Mouse (Mus musculus) limb, embryonic 15.5 days (tissue): ENCODE results near the gene Sik3. TPM values are rescaled to one million over a fixed set of nuclear protein-coding genes. Genes with fewer than 3 reads are reported as not detected.

Source experiments
- ATAC-seq: fragments of 200-750 bp; cut with Nextera tagmentation; 2 replicates; pipeline ENCODE4 v1.8.0; 2017; ENCODE audit warnings: low read depth, moderate TSS enrichment; ENCODE audit not compliant: insufficient number of reproducible peaks, low FRiP score, low TSS enrichment
- H3K27ac ChIP-seq: fragments of 300-500 bp; sonication (generic); 2 replicates; pipeline ENCODE4 v1.5.1; 2015; ENCODE audit warnings: moderate library complexity, mild to moderate bottlenecking, inconsistent platforms
- H3K27me3 ChIP-seq: fragments of 300-500 bp; sonication (generic); 2 replicates; pipeline ENCODE4 v1.6.1; 2015; ENCODE audit warnings: inconsistent platforms
- H3K36me3 ChIP-seq: fragments of 300-500 bp; sonication (generic); 2 replicates; pipeline ENCODE4 v1.6.1; 2015; ENCODE audit warnings: inconsistent platforms
- H3K4me1 ChIP-seq: fragments of 300-500 bp; sonication (generic); 2 replicates; pipeline ENCODE4 v1.6.1; 2015; ENCODE audit warnings: inconsistent platforms
- H3K4me2 ChIP-seq: fragments of 300-500 bp; sonication (generic); 2 replicates; pipeline ENCODE4 v1.6.1; 2015; ENCODE audit warnings: mild to moderate bottlenecking, inconsistent platforms
- H3K4me3 ChIP-seq: fragments of 300-500 bp; sonication (generic); 2 replicates; pipeline ENCODE4 v1.5.1; 2015; ENCODE audit warnings: mild to moderate bottlenecking, inconsistent platforms
- H3K9ac ChIP-seq: fragments of 300-500 bp; sonication (generic); 2 replicates; pipeline ENCODE4 v1.6.1; 2015; ENCODE audit warnings: inconsistent platforms
- H3K9me3 ChIP-seq: fragments of 300-500 bp; sonication (generic); 2 replicates; pipeline ENCODE4 v1.6.1; 2016; ENCODE audit warnings: inconsistent platforms
- WGBS: fragments of 180-500 bp; shearing (Covaris S2); methylation state at CpG from one replicate; pipeline ENCODE4 v1.1.7; 2015; 5-methylcytosine and 5-hydroxymethylcytosine counted together
- polyA plus RNA-seq: library from polyadenylated mRNA; unstranded; fragments of >200 nt; fragmentation: Nextera tagmentation; extraction: Ambion mirVana; gene quantifications from 2 replicates; pipeline ENCODE4 v1.2.1, GENCODE M21; 2015

Gene Sik3
- polyA plus RNA-seq, 1 experiment from 2014 or later = 11.8 TPM

- Histone ChIP-seq H3K4me1 (peaks cover 7% of the 10 kb centered on the region; the same call in 1 of the 2 replicates), H3K4me3 (no peak overlapping the region), H3K4me2 (no peak overlapping the region), H3K9ac (no peak overlapping the region), H3K27me3 (no peaks in the 10 kb centered on the region), H3K9me3 (no peaks in the 10 kb centered on the region), H3K27ac (peak overlapping the region; percentile 57), H3K36me3 (no peaks in the 10 kb centered on the region)
- WGBS = 51% methylated on average over 9 of the region's 9 CpGs
- no peak for ATAC-seq
Observed at GRCm38 (mm10) chr9:46061696-46062425, 49.2 kb downstream of the Sik3 start.

- no peaks in the 10 kb centered on the region for H3K27me3 ChIP-seq
- H3K27ac ChIP-seq = no peak overlapping the region
- no peak overlapping the region for H3K4me2 ChIP-seq
- H3K9ac ChIP-seq = no peak overlapping the region
- peaks cover 21% of the 10 kb centered on the region for H3K4me1 ChIP-seq
- ATAC-seq = no peak
- WGBS = 87% methylated on average over 7 of the region's 7 CpGs
- H3K36me3 ChIP-seq = no peaks in the 10 kb centered on the region
- no peaks in the 10 kb centered on the region for H3K9me3 ChIP-seq
- no peak overlapping the region for H3K4me3 ChIP-seq
Observed at GRCm38 (mm10) chr9:46064331-46064730, 51.7 kb downstream of the Sik3 start.

GRCm38 (mm10) chr9:46066711-46067110, 54.1 kb downstream of the Sik3 start:
- Histone ChIP-seq H3K4me2 (no peak overlapping the region), H3K9me3 (no peaks in the 10 kb centered on the region), H3K4me1 (peaks cover 31% of the 10 kb centered on the region), H3K36me3 (no peaks in the 10 kb centered on the region), H3K4me3 (no peak overlapping the region), H3K9ac (no peak overlapping the region), H3K27me3 (no peaks in the 10 kb centered on the region), H3K27ac (no peak overlapping the region)
- WGBS = 77% methylated on average over 4 of the region's 4 CpGs
- ATAC-seq = no peak

DNA sequence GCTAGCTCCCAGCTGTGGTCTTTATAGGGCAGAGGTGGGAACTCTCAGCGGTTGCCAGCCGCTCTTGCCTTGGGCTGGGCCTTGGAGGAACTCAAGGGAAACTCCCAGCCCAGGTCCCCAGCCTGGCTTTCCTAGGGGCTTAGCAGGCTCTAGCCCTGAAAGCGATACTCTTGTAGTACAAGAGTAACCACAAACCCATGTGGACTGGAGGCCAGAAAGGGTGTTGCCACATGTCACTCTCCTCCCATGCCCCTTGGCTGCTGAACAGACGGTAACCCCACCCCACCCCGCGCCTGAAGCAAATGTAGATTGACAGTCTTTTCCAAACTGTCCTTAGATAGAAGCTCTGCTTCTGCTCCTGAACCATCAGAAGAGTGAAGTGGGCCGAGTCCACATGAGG, 55.1 kb downstream of the Sik3 start:
- 32% methylated on average over 7 of the region's 7 CpGs for WGBS
- Histone ChIP-seq H3K36me3 (no peaks in the 10 kb centered on the region), H3K4me2 (no peak overlapping the region), H3K4me1 (peaks cover 33% of the 10 kb centered on the region), H3K27me3 (no peaks in the 10 kb centered on the region), H3K4me3 (no peak overlapping the region), H3K9ac (no peak overlapping the region), H3K9me3 (no peaks in the 10 kb centered on the region), H3K27ac (no peak overlapping the region)
- ATAC-seq = peak; percentile 77

GRCm38 (mm10) chr9:46069013-46069412, 56.4 kb downstream of the Sik3 start:
- Histone ChIP-seq H3K36me3 (no peaks in the 10 kb centered on the region), H3K9ac (no peak overlapping the region), H3K4me1 (peaks cover 38% of the 10 kb centered on the region), H3K4me3 (no peak overlapping the region), H3K9me3 (no peaks in the 10 kb centered on the region), H3K27ac (no peak overlapping the region), H3K27me3 (no peaks in the 10 kb centered on the region), H3K4me2 (no peak overlapping the region)
- WGBS = 75% methylated on average over 4 of the region's 4 CpGs
- ATAC-seq = no peak

GRCm38 (mm10) chr9:46072101-46072835, 59.6 kb downstream of the Sik3 start:
- Histone ChIP-seq H3K27ac (no peak overlapping the region), H3K4me3 (no peak overlapping the region), H3K4me2 (no peak overlapping the region), H3K4me1 (peaks cover 30% of the 10 kb centered on the region), H3K9me3 (no peaks in the 10 kb centered on the region), H3K27me3 (no peaks in the 10 kb centered on the region), H3K9ac (no peak overlapping the region), H3K36me3 (no peaks in the 10 kb centered on the region)
- no peak for ATAC-seq
- 57% methylated on average over 9 of the region's 9 CpGs for WGBS

DNA sequence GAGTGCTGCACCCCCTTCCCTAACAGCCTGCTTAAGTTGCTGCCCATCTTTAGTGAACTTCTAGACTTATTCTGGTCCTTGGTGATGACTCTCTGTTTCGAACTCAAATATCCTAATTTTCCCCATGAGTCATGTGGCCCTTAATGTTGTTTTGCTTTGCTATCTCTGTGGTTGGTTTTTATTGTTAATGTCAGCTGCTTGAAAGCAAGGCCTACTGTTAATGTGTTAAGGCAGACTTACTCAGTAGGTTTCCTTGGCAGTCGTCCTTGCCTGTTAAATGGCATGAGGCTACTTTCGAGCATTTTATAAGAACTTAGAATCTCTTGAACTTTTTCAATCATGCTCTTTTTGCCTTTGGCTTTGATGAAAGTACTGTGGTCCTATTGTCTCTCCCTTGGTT, 60.8 kb downstream of the Sik3 start:
- no peak overlapping the region for H3K4me2 ChIP-seq
- no peak overlapping the region for H3K4me3 ChIP-seq
- 46% methylated on average over 3 of the region's 3 CpGs for WGBS
- peaks cover 23% of the 10 kb centered on the region; the same call in 1 of the 2 replicates for H3K4me1 ChIP-seq
- no peaks in the 10 kb centered on the region for H3K27me3 ChIP-seq
- no peak for ATAC-seq
- no peak overlapping the region for H3K9ac ChIP-seq
- H3K27ac ChIP-seq = no peak overlapping the region
- H3K36me3 ChIP-seq = no peaks in the 10 kb centered on the region
- H3K9me3 ChIP-seq = no peaks in the 10 kb centered on the region

- Histone ChIP-seq H3K27me3 (no peaks in the 10 kb centered on the region), H3K4me2 (no peak overlapping the region), H3K4me3 (no peak overlapping the region), H3K36me3 (no peaks in the 10 kb centered on the region), H3K9me3 (no peaks in the 10 kb centered on the region), H3K9ac (no peak overlapping the region), H3K27ac (no peak overlapping the region), H3K4me1 (peaks cover 15% of the 10 kb centered on the region; the same call in 1 of the 2 replicates)
- 75% methylated on average over 2 of the region's 2 CpGs for WGBS
- ATAC-seq = no peak
Observed at GRCm38 (mm10) chr9:46075578-46075977, 63.0 kb downstream of the Sik3 start.

DNA sequence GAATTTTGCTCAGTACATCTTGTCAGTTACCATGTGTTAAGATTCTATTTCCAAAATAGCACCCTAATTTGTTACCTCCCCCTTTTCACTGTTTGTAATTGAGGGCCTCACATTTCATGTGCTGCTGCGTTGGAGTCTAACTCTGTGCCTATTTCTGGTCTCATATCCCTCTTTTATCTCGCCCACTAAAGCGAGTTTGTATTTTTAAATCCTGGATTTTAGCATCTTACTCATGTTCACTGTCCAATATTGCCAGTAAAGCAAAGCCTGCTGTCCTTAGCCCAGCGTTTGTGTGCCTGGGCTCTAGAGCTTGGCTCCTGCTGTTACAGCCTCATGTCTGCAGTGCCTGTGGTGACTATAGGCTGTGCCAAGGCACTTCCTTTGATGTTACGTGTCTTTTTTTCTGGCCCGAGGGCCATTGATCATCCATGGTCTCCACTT, 69.8 kb downstream of the Sik3 start:
- Histone ChIP-seq H3K9ac (no peak overlapping the region), H3K9me3 (no peaks in the 10 kb centered on the region), H3K4me1 (peaks cover 17% of the 10 kb centered on the region; the same call in 1 of the 2 replicates), H3K4me2 (no peak overlapping the region), H3K4me3 (no peak overlapping the region), H3K27ac (no peak overlapping the region), H3K27me3 (no peaks in the 10 kb centered on the region), H3K36me3 (no peaks in the 10 kb centered on the region)
- WGBS = 48% methylated on average over 6 of the region's 6 CpGs
- ATAC-seq = no peak

GRCm38 (mm10) chr9:46083490-46083893, 70.9 kb downstream of the Sik3 start:
- peaks cover 17% of the 10 kb centered on the region; the same call in 1 of the 2 replicates for H3K4me1 ChIP-seq
- H3K27ac ChIP-seq = no peak overlapping the region
- WGBS = 85% methylated on average over 7 of the region's 7 CpGs
- no peak overlapping the region for H3K4me2 ChIP-seq
- no peak overlapping the region for H3K4me3 ChIP-seq
- no peaks in the 10 kb centered on the region for H3K36me3 ChIP-seq
- no peaks in the 10 kb centered on the region for H3K9me3 ChIP-seq
- no peak for ATAC-seq
- H3K27me3 ChIP-seq = no peaks in the 10 kb centered on the region
- no peak overlapping the region for H3K9ac ChIP-seq

GRCm38 (mm10) chr9:46085898-46086297, 73.3 kb downstream of the Sik3 start:
- H3K9me3 ChIP-seq = no peaks in the 10 kb centered on the region
- ATAC-seq = no peak
- H3K27me3 ChIP-seq = no peaks in the 10 kb centered on the region
- H3K4me1 ChIP-seq = peaks cover 17% of the 10 kb centered on the region; the same call in 1 of the 2 replicates
- 40% methylated on average over 7 of the region's 7 CpGs for WGBS
- H3K9ac ChIP-seq = no peak overlapping the region
- no peaks in the 10 kb centered on the region for H3K36me3 ChIP-seq
- no peak overlapping the region for H3K4me3 ChIP-seq
- H3K4me2 ChIP-seq = no peak overlapping the region
- no peak overlapping the region for H3K27ac ChIP-seq

DNA sequence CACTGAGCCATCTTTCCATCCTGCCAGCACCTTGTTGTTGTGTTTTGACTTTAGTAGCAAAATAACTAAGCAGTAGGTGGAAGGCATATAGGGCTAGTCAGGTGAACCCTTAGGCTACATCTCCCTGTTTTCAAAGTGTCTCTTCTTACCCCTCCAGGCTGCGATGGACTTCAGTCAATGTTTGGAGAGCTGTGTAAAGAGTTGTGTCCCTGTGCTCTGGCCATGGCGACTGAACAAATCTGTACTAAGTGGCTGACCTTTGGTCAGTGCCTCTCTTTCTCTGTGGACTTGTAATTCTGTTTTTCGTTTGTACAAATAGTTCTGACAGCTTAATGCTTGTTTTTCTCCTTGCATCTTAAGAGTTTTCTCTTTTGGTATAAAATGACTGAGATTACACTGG, 74.2 kb downstream of the Sik3 start:
- 72% methylated on average over 3 of the region's 3 CpGs for WGBS
- Histone ChIP-seq H3K27ac (no peak overlapping the region), H3K4me1 (peaks cover 14% of the 10 kb centered on the region; the same call in 1 of the 2 replicates), H3K4me2 (no peak overlapping the region), H3K4me3 (no peak overlapping the region), H3K9me3 (no peaks in the 10 kb centered on the region), H3K9ac (no peak overlapping the region), H3K27me3 (no peaks in the 10 kb centered on the region), H3K36me3 (no peaks in the 10 kb centered on the region)
- ATAC-seq = no peak
